Mouse (Mus musculus): ENCODE results near the gene Fgf12.

DNA sequence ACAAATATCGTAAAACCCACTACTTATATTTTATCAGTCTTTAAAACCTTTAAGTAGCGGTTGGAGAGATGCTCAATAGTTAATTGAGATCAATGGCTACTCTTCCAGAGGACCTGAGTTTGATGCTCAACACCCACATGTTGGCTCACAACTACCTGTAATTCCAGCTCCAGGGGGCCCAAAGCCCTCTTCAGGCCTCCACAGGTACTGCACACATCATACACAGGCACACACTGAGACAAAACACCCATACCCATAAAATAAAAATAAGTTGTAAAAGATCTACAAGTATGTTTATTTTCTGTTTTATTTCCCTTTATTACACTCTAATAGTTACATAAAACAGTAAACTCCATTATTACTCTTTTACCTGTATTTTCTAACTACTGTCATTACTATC, 17.4 kb upstream of the Fgf12 start:
- TF ChIP-seq CTCF (IDR thresholded peaks at IDR 0.05; ENCODE audit: insufficient read depth, low read depth, low read length) = no peak
- no peak for TF ChIP-seq POLR2A (IDR thresholded peaks at IDR 0.05; ENCODE audit: insufficient read depth, low read depth, low read length)
